Mouse (Mus musculus) lung, embryonic 14.5 days (tissue): ENCODE measurements around the gene Slc16a13. TPM values are rescaled to one million over a fixed set of nuclear protein-coding genes. Genes with fewer than 3 reads are reported as not detected.
A peak's percentile ranks its signal among the peaks of the same experiment; 100 is the strongest.

Source experiments
- ATAC-seq: fragments of 200-750 bp; cut with Nextera tagmentation; 2 replicates; pipeline ENCODE4 v1.8.0; 2017; ENCODE audit warnings: mild to moderate bottlenecking, moderate TSS enrichment, moderate library complexity; ENCODE audit not compliant: insufficient read depth
- DNase-seq: peaks from one replicate; pipeline ENCODE4 v3.0.0-alpha.2; 2015
- H3K27ac ChIP-seq: fragments of 300-500 bp; sonication (generic); 2 replicates; pipeline ENCODE4 v1.5.1; 2014; ENCODE audit warnings: low read depth, mild to moderate bottlenecking, moderate library complexity
- H3K27me3 ChIP-seq: fragments of 300-500 bp; sonication (generic); 2 replicates; pipeline ENCODE4 v1.6.1; 2014; ENCODE audit warnings: low read length, control low read depth; ENCODE audit not compliant: insufficient read depth
- H3K36me3 ChIP-seq: fragments of 300-500 bp; sonication (generic); 2 replicates; pipeline ENCODE4 v1.6.1; 2014; ENCODE audit warnings: control low read depth; ENCODE audit not compliant: insufficient read depth
- H3K4me1 ChIP-seq: fragments of 300-500 bp; sonication (generic); 2 replicates; pipeline ENCODE4 v1.6.1; 2014; ENCODE audit warnings: antibody characterized with exemption, control low read depth; ENCODE audit not compliant: insufficient read depth
- H3K4me2 ChIP-seq: fragments of 300-500 bp; sonication (generic); 2 replicates; pipeline ENCODE4 v1.6.1; 2014; ENCODE audit warnings: mild to moderate bottlenecking
- H3K4me3 ChIP-seq: fragments of 300-500 bp; sonication (generic); 2 replicates; pipeline ENCODE4 v1.5.1; 2014; ENCODE audit warnings: low read depth, low read length
- H3K9ac ChIP-seq: fragments of 300-500 bp; sonication (generic); 2 replicates; pipeline ENCODE4 v1.6.1; 2014
- H3K9me3 ChIP-seq: fragments of 300-500 bp; sonication (generic); 2 replicates; pipeline ENCODE4 v1.6.1; 2016; ENCODE audit warnings: low read depth, low read length, control low read depth
- CTCF ChIP-seq: IDR thresholded peaks from 2 replicates; pipeline ENCODE4 v1.5.1; 2016; ENCODE audit warnings: antibody characterized with exemption, low read depth
- WGBS: fragments of 180-500 bp; shearing (Covaris S2); extraction: QIAGEN DNeasy Blood & Tissue Kit; methylation state at CpG from one replicate; pipeline ENCODE4 v1.1.7; 2014; 5-methylcytosine and 5-hydroxymethylcytosine counted together
- polyA plus RNA-seq: library from polyadenylated mRNA; unstranded; fragments of >200 nt; fragmentation: Nextera tagmentation; extraction: Ambion mirVana; gene quantifications from 2 replicates; pipeline ENCODE4 v1.2.1, GENCODE M21; 2014

The Slc16a13 gene
- polyA plus RNA-seq, 1 experiment from 2014 or later, result 4.4 TPM

DNA sequence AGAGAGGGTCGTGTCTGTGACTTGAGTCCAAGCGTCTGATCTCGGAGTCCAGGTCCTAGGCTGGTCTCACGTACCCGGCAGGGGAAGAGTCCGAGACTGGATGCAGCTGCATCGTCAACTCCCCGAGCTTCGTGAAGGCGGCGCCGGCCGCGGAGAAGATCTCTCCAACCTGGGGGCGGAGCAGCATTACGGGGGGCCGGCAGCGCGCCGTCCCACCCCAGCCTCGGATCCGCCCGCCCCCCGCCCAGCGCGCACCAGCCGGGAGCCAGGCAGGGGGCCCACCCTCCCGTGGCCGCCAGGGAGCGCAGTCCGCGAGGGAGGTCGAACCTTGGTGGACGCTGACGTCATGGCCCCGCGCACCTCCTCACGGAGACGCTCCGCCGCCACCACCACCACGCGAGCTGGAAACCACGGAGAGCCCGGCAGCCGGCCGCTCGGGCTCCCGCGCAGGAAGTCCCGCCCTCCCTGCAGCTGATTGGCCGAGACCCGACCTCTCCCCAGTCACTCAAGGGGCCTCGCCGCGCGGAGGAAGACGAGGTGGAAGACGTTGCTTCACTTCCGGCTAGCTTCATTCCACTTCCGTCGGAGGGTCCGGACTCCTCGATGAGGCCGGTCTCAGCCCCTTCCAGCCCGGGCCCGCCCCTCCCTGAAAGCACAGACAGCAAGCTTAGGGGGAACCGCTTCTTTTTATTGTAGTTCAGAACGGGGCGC, 16.7 kb upstream of the Slc16a13 start, which contains the start of gene 0610010K14Rik:
Gene 0610010K14Rik, minus strand, starts transcription at position 458 of the 711 bp plus-strand sequence.
- Histone ChIP-seq H3K4me2 (peak within 1 kb of the TSS; percentile 95), H3K9ac (peak within 1 kb of the TSS; percentile 78), H3K4me1 (peaks cover 9% of the 10 kb centered on the region), H3K27ac (peak within 1 kb of the TSS; percentile 95), H3K4me3 (peak within 1 kb of the TSS; percentile 89), H3K36me3 (peaks cover 15% of the 10 kb centered on the region), H3K9me3 (no peaks in the 10 kb centered on the region), H3K27me3 (no peaks in the 10 kb centered on the region)
- under 1% methylated on average over 70 of the region's 70 CpGs for WGBS
- peak; percentile 91 for ATAC-seq
- peak; percentile 50 for TF ChIP-seq CTCF
- peak; percentile 98 for DNase-seq

DNA sequence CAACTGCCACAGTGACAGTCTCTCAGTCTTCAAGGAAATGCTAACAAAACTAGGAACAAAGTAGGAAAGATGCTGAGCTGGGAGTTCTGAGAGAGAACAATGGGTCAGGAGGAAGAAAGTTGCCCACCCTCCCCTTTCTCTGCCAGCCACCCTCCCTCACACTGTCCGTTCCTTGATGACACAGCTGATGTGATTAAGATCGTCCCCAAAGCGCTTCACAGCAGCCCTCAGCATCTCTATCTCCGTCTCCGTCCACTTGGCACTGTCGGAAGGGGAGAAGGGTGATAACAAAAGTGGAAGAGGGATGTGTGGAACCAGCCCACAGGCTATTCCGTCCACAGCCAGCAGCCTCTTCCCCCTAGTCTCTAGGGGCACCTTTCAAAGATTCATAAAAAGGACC, 15.9 kb upstream of the Slc16a13 start:
- ATAC-seq (no peak), DNase-seq (no peak)
- Histone ChIP-seq H3K9ac (peak overlapping the region; percentile 78), H3K27me3 (no peaks in the 10 kb centered on the region), H3K4me1 (peaks cover 9% of the 10 kb centered on the region), H3K36me3 (peaks cover 15% of the 10 kb centered on the region), H3K9me3 (no peaks in the 10 kb centered on the region), H3K27ac (peak overlapping the region; percentile 95), H3K4me2 (peak overlapping the region; percentile 95), H3K4me3 (peak overlapping the region; percentile 89)
- TF ChIP-seq CTCF, result no peak
- WGBS, result 13% methylated on average over 7 of the region's 7 CpGs

- ATAC-seq, result no peak
- H3K27ac ChIP-seq, result no peak overlapping the region
- H3K4me1 ChIP-seq, result peaks cover 6% of the 10 kb centered on the region
- WGBS, result 87% methylated on average over 12 of the region's 12 CpGs
- H3K4me3 ChIP-seq, result no peak overlapping the region
- H3K27me3 ChIP-seq, result no peaks in the 10 kb centered on the region
- H3K36me3 ChIP-seq, result peaks cover 15% of the 10 kb centered on the region
- no peak for TF ChIP-seq CTCF
- no peak overlapping the region for H3K4me2 ChIP-seq
- no peak for DNase-seq
- no peaks in the 10 kb centered on the region for H3K9me3 ChIP-seq
- H3K9ac ChIP-seq, result no peak overlapping the region
Measured at GRCm38 (mm10) chr11:70235254-70235900, 14.5 kb upstream of the Slc16a13 start.

- H3K4me3 ChIP-seq, result no peak overlapping the region
- peaks cover 8% of the 10 kb centered on the region for H3K27me3 ChIP-seq
- ATAC-seq (no peak), DNase-seq (no peak)
- H3K4me1 ChIP-seq, result peaks cover 4% of the 10 kb centered on the region
- H3K4me2 ChIP-seq, result peak overlapping the region; percentile 64; the same call in 1 of the 2 replicates
- H3K36me3 ChIP-seq, result peaks cover 15% of the 10 kb centered on the region
- WGBS, result 76% methylated on average over 8 of the region's 8 CpGs
- no peak overlapping the region for H3K9ac ChIP-seq
- H3K9me3 ChIP-seq, result no peaks in the 10 kb centered on the region
- TF ChIP-seq CTCF, result no peak
- peak overlapping the region; percentile 49; the same call in 1 of the 2 replicates for H3K27ac ChIP-seq
Measured at GRCm38 (mm10) chr11:70234497-70234896, 13.6 kb upstream of the Slc16a13 start.

DNA sequence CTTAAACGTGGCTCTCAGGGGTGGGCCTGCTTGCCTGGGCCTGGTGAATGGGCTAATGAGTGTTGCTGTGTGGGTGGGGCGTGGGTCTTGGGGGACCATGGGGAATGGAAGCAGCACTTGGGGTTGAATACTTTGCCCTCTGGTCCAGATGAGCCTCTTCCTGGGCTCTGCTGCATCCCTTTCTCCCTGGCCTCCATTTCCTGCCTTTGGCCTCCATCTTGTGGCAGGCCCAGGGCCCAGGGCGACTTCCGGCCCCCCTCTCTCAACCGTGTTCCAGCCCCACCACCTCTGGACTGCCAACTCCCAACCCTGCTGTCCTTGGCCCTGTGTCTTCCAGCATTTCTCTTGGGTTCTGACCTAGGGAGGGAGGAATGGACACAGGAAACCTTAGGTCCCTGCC, 13.2 kb upstream of the Slc16a13 start:
- H3K9ac ChIP-seq, result no peak overlapping the region; the same call in 1 of the 2 replicates
- peaks cover 15% of the 10 kb centered on the region for H3K36me3 ChIP-seq
- peak overlapping the region; percentile 64 for H3K4me2 ChIP-seq
- no peak for DNase-seq
- WGBS, result 53% methylated on average over 5 of the region's 5 CpGs
- no peak overlapping the region for H3K4me3 ChIP-seq
- H3K9me3 ChIP-seq, result no peaks in the 10 kb centered on the region
- no peak for TF ChIP-seq CTCF
- H3K4me1 ChIP-seq, result peaks cover 4% of the 10 kb centered on the region
- H3K27ac ChIP-seq, result peak overlapping the region; percentile 49; the same call in 1 of the 2 replicates
- H3K27me3 ChIP-seq, result peaks cover 13% of the 10 kb centered on the region
- ATAC-seq, result no peak

- no peaks in the 10 kb centered on the region for H3K9me3 ChIP-seq
Measured at GRCm38 (mm10) chr11:70233016-70233415, 12.2 kb upstream of the Slc16a13 start.

GRCm38 (mm10) chr11:70232546-70232945, 11.7 kb upstream of the Slc16a13 start:
- WGBS, result 5% methylated on average over 9 of the region's 10 CpGs

More at GRCm38 (mm10) chr11:70233016-70233415, 12.2 kb upstream of the Slc16a13 start:
- H3K4me3 ChIP-seq, result peak overlapping the region; percentile 33
- H3K4me1 ChIP-seq, result peaks cover 4% of the 10 kb centered on the region
- H3K4me2 ChIP-seq, result peak overlapping the region; percentile 64
- 37% methylated on average over 8 of the region's 8 CpGs for WGBS
- no peak for TF ChIP-seq CTCF
- ATAC-seq, result no peak
- H3K27ac ChIP-seq, result 0 out of 2 replicates have a peak overlapping the region, but pooled peaks have one; percentile 47
- H3K27me3 ChIP-seq, result peaks cover 23% of the 10 kb centered on the region
- H3K36me3 ChIP-seq, result peaks cover 15% of the 10 kb centered on the region
- DNase-seq, result no peak
- H3K9ac ChIP-seq, result peak overlapping the region; percentile 53

More at GRCm38 (mm10) chr11:70232546-70232945, 11.7 kb upstream of the Slc16a13 start:
- Histone ChIP-seq H3K4me1 (peaks cover 4% of the 10 kb centered on the region), H3K4me3 (peak overlapping the region; percentile 33), H3K9me3 (no peaks in the 10 kb centered on the region), H3K36me3 (peaks cover 15% of the 10 kb centered on the region), H3K27me3 (peaks cover 28% of the 10 kb centered on the region), H3K4me2 (peak overlapping the region; percentile 64), H3K27ac (0 out of 2 replicates have a peak overlapping the region, but pooled peaks have one; percentile 47), H3K9ac (peak overlapping the region; percentile 53)
- no peak for ATAC-seq
- peak; percentile 66 for DNase-seq
- no peak for TF ChIP-seq CTCF
